Mouse (Mus musculus): ENCODE results near the gene Dnajc3. TPM values are rescaled to one million over a fixed set of nuclear protein-coding genes. Genes with fewer than 3 reads are reported as not detected.

Gene Dnajc3
- polyA plus RNA-seq, 1 experiment from 2014 or later, result 37.7 TPM

DNA sequence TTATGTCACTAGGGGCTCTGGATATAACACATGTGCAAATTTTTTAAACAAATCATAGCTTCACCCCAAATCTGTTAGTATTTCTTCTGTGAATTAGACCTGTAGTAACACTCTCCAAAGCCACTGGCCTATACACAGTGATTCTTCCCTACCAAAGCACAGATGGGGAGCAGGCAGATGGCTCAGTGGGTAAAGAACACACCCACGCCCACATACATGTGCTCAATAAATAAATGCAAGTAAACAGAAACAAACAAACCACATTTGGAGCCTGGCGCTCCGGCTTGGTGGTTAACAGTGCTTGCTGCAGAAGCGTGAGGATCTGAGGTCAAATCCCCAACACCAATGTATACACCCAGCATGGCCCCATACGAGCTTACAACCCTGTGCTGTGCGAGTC is 26.3 kb upstream of the Dnajc3 start:
- no peaks in the 10 kb centered on the region for H3K9me3 ChIP-seq (replicated peaks)
- H3K36me3 ChIP-seq, result no peaks in the 10 kb centered on the region
- H3K27me3 ChIP-seq (replicated peaks), result peaks cover 4% of the 10 kb centered on the region; the same call in 1 of the 2 replicates
- H3K27ac ChIP-seq, result no peak overlapping the region
- ATAC-seq, result no peak
- H3K4me1 ChIP-seq, result 0 out of 2 replicates have a peak, but pooled peaks cover 7% of the 10 kb centered on the region
- no peak overlapping the region for H3K4me3 ChIP-seq
- no peak overlapping the region for H3K9ac ChIP-seq
- WGBS (ENCODE audit: insufficient replicate concordance), result 81% methylated on average over 6 of the region's 6 CpGs
- H3K4me2 ChIP-seq, result no peak overlapping the region

DNA sequence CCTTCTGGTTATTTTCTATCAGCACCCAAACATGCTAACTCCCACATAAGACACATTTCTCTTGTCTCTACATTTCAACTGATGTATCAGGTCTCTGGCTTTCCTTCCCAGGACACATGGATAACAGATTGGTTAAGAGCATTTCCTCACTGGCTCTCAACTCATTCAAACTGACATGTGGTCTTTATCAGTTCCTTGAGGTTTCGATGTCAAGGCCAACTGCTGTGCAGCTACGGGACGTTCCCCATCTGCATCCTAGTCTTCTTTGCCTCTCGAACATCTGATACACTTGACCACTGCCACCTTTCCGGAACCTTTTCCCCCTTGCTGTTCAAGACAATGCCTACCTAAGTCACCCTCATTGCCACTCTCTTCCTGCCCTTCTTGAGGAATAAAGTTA is 24.1 kb upstream of the Dnajc3 start:
- Histone ChIP-seq H3K4me3 (no peak overlapping the region), H3K4me2 (no peak overlapping the region), H3K9ac (no peak overlapping the region), H3K27me3 (replicated peaks) (peaks cover 2% of the 10 kb centered on the region; the same call in 1 of the 2 replicates), H3K4me1 (0 out of 2 replicates have a peak, but pooled peaks cover 7% of the 10 kb centered on the region), H3K27ac (no peak overlapping the region), H3K9me3 (replicated peaks) (no peaks in the 10 kb centered on the region), H3K36me3 (no peaks in the 10 kb centered on the region)
- WGBS (ENCODE audit: insufficient replicate concordance), result 19% methylated on average over 5 of the region's 5 CpGs
- no peak for ATAC-seq

DNA sequence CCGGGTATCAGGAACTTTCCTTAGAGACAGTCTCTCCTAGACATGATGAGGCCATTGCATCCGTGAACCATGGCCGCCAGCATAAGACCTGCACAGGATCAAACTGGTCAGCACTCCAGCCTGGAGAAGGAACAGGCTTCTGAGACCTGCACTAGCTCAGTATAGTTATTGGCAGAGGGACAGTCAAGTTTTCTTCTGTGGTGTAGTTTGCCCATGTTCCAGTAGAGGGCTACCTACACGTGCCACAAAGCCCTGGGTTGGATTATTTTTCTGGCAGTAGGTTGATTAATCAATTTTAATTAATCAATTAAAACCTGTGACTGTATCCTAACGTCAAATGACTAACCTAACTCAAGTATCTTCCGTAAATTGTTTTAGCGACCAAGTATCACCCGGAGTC is 18.8 kb upstream of the Dnajc3 start:
- Histone ChIP-seq H3K4me1 (peaks cover 11% of the 10 kb centered on the region), H3K4me2 (no peak overlapping the region), H3K4me3 (no peak overlapping the region), H3K9me3 (replicated peaks) (no peaks in the 10 kb centered on the region), H3K27ac (no peak overlapping the region), H3K36me3 (no peaks in the 10 kb centered on the region), H3K9ac (no peak overlapping the region), H3K27me3 (replicated peaks) (peaks cover 51% of the 10 kb centered on the region)
- ATAC-seq, result no peak
- 58% methylated on average over 8 of the region's 8 CpGs for WGBS (ENCODE audit: insufficient replicate concordance)

DNA sequence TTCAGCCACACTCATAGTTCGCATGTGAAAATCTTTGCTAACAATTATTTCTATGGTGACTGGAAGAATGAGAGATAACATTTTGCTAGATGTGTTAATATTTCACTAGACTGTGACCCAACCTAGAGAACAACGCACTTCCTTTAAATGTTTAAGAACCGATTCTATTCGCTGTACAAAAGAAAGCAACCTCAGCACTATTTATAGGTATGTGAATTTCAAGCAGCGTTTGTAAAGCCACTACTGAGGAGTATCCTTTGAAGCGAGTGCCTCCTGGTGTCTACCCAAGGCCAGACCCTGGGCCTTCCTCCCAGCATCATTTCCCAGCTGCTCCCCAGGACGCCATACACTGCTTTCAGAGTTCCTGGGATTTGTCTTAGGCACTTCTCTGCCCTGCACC is 17.1 kb upstream of the Dnajc3 start:
- Histone ChIP-seq H3K27ac (no peak overlapping the region), H3K9ac (no peak overlapping the region), H3K27me3 (replicated peaks) (peaks cover 65% of the 10 kb centered on the region), H3K36me3 (no peaks in the 10 kb centered on the region), H3K4me3 (no peak overlapping the region), H3K4me1 (peaks cover 11% of the 10 kb centered on the region), H3K4me2 (no peak overlapping the region), H3K9me3 (replicated peaks) (no peaks in the 10 kb centered on the region)
- WGBS (ENCODE audit: insufficient replicate concordance), result 46% methylated on average over 7 of the region's 7 CpGs
- ATAC-seq, result no peak

DNA sequence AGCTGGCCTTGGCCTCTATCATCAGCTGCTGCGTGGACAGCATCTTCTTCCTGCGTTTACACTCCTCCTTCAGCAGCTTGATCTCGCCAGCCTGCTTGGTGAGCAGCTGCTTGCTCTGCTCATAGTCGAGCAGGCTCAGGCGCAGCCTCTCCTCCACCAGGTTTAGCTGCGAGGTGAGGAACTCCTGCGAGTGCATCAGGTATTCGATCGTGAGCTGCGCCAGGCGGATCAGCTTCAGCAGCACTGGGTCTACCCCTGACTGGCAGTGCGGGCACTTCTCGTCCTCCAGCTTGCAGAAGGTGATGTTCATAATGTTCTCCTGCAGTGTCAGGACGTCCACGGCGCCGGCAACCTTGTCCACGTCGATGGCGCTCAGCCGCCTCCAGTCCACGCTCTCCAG is 15.5 kb upstream of the Dnajc3 start:
- Histone ChIP-seq H3K27ac (no peak overlapping the region), H3K9me3 (replicated peaks) (no peaks in the 10 kb centered on the region), H3K4me3 (peak overlapping the region; percentile 40), H3K4me1 (peaks cover 11% of the 10 kb centered on the region), H3K9ac (no peak overlapping the region), H3K36me3 (no peaks in the 10 kb centered on the region), H3K4me2 (peak overlapping the region; percentile 63), H3K27me3 (replicated peaks) (peaks cover 80% of the 10 kb centered on the region)
- 18% methylated on average over 22 of the region's 22 CpGs for whole genome bisulfite sequencing (ENCODE audit: insufficient replicate concordance)
- ATAC-seq, result no peak

DNA sequence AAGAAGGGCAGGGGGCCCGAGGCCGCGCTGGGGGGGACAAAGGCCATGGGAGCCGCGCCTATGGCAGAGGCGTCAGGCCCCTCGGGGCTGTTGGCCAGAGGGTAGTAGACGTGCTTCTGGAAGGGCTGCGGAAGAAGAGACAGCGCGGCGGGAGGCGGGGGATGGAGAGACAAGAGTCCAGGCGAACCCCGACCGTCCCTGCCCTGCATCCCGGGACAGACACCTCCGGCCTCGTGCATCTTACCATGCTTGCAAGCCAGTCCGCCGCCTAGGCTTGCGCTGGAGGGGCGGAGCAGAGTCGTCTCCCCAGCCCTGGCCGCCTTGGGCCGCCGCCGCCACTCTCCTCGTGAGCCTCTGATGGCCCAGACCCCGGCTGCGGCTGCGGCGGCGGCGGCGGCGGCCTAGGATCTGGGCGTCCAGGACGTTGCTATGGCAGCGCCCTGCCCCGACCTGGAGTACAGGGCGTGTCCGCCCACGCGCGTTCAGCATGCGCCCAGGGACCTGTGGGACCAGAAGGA is 15.1 kb upstream of the Dnajc3 start:
- no peak overlapping the region for H3K9ac ChIP-seq

DNA sequence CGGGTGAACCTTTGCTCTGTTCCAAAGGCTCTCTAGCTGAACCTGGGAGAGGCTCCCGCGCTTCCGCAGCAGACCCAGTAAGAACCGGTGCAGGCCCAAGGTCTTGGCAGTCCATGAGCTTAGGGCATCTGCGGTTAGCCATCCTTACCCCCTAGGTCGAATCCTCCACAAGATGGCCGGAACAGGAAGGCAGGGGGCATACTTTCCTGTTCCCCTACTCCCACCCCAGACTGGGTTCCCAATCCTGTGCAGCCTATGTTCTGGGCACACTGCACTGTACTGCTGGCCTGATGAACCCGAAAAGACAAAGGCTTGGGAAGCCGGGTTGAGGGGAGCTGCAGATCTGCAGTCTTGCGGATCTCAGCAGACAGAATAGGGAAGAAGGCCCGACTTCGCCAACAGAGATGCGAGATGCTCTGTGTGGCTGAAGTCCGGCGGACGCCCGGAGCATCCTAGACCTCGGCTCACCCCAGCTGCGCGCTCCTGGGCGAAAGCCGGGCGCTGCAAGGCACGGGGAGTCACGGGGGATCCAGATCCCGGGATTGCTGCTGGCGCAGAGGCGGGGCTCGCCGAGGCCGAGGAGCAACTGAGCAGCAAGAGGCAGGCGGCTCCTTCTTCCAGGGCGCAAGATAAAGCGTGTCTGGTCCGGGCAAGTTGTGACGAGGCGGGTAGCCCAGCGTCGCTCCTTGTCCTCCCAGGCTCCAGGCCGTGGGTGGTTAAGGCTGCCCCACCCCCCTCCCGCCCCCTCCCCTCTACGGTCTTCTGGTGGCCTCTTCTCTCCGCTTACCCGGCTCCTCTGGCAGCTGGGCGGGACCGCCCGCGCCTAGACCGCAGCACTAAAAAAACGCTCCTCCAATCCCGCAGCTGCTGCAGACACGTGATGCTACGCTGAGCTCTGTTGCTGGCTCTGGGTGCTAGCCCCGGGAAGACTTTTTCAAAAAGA is 12.8 kb upstream of the Dnajc3 start, which contains the start of gene Dzip1:
Gene Dzip1 (minus strand): TSS at position 788 of the 943 bp plus-strand sequence.
- WGBS (ENCODE audit: insufficient replicate concordance), result under 1% methylated on average over 55 of the region's 55 CpGs
- H3K27me3 ChIP-seq (replicated peaks), result peaks cover 88% of the 10 kb centered on the region
- ATAC-seq, result peak; percentile 38

More for the DNA sequence above, 15.1 kb upstream of the Dnajc3 start:
- no peak; the same call in 1 of the 2 replicates for ATAC-seq
- H3K4me2 ChIP-seq, result peak overlapping the region; percentile 63
- H3K36me3 ChIP-seq, result no peaks in the 10 kb centered on the region
- H3K4me1 ChIP-seq, result peaks cover 11% of the 10 kb centered on the region
- H3K9me3 ChIP-seq (replicated peaks), result no peaks in the 10 kb centered on the region
- H3K4me3 ChIP-seq, result peak overlapping the region; percentile 40
- H3K27me3 ChIP-seq (replicated peaks), result peaks cover 84% of the 10 kb centered on the region
- 1% methylated on average over 45 of the region's 47 CpGs for WGBS (ENCODE audit: insufficient replicate concordance)
- no peak overlapping the region for H3K27ac ChIP-seq

DNA sequence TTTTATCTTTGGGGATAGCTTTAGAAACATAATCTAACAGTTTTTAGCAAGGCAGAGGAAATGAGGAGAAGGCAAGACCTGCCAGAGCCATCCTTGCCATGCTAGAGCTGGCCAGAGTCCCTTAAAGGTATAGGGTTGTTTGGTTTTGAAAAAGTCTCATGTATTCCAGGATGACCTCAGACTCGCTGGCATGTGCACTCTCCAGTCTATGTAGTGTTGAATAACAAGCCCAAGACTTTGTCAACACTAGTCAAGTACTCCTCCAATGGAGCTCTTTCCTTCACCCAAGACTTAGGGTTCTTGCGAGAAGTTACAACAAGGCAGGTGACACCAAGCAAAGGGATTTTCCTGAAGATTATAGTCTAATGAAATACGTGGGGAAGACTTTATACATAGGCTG is 9.2 kb upstream of the Dnajc3 start:
- Histone ChIP-seq H3K9me3 (replicated peaks) (no peaks in the 10 kb centered on the region), H3K9ac (no peak overlapping the region), H3K4me3 (no peak overlapping the region), H3K27ac (no peak overlapping the region), H3K4me1 (no peaks in the 10 kb centered on the region; the same call in 1 of the 2 replicates), H3K27me3 (replicated peaks) (peaks cover 65% of the 10 kb centered on the region), H3K36me3 (no peaks in the 10 kb centered on the region), H3K4me2 (no peak overlapping the region)
- ATAC-seq, result no peak
- WGBS (ENCODE audit: insufficient replicate concordance), result 60% methylated on average over 3 of the region's 3 CpGs

More for the DNA sequence above, 12.8 kb upstream of the Dnajc3 start, which contains the start of gene Dzip1:
- H3K4me1 ChIP-seq, result peaks cover 11% of the 10 kb centered on the region
- H3K4me3 ChIP-seq, result peak within 1 kb of the TSS; percentile 43
- peak within 1 kb of the TSS; percentile 58 for H3K4me2 ChIP-seq
- H3K36me3 ChIP-seq, result no peaks in the 10 kb centered on the region
- no peaks in the 10 kb centered on the region for H3K9me3 ChIP-seq (replicated peaks)
- H3K9ac ChIP-seq, result 0 out of 2 replicates have a peak within 1 kb of the TSS, but pooled peaks have one; percentile 9
- no peak within 1 kb of the TSS for H3K27ac ChIP-seq

DNA sequence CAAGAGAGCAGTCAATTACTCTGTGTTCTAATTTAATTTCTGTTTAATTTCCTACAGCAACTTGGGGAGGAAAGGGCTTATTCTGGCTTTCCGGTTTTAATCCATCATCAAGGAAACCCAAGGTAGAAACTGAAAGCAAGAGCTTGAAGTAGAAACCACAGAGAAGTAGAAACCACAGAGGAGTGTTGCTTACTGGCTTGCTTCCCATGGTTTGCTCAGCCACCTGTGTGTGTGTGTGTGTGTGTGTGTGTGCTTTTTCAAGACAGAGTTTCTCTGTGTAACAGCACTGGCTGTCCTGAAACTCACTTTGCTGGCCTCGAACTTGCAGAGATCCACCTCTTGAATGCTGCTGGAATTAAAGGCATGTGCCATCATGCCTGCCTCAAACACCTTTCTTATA is 8.0 kb upstream of the Dnajc3 start:
- Histone ChIP-seq H3K36me3 (no peaks in the 10 kb centered on the region), H3K9ac (no peak overlapping the region), H3K27ac (no peak overlapping the region), H3K27me3 (replicated peaks) (peaks cover 53% of the 10 kb centered on the region), H3K4me2 (no peak overlapping the region), H3K4me3 (no peak overlapping the region), H3K4me1 (no peaks in the 10 kb centered on the region; the same call in 1 of the 2 replicates), H3K9me3 (replicated peaks) (no peaks in the 10 kb centered on the region)
- ATAC-seq, result no peak
- 58% methylated on average over 2 of the region's 2 CpGs for WGBS (ENCODE audit: insufficient replicate concordance)

DNA sequence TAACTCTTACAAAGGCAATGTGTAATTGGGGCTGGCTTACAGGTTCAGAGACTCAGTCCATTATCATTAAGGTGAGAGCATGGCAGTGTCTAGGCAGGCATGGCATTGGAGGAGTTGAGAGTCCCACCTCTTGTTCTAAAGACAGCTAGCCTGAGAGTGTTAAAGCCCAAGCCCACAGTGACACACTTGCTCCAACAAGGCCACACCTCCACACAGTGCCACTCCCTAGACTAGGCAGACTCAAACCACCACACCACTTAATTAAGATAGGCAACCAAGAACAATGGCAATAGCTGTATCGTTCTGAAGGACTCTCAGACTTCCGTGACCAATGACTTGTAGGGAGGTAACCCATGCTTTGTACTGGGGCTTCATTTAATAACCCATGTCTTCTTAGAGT is 7.0 kb upstream of the Dnajc3 start:
- no peak overlapping the region for H3K9ac ChIP-seq
- no peaks in the 10 kb centered on the region for H3K9me3 ChIP-seq (replicated peaks)
- no peak overlapping the region for H3K4me3 ChIP-seq
- no peak overlapping the region for H3K4me2 ChIP-seq
- no peak for ATAC-seq
- H3K27me3 ChIP-seq (replicated peaks), result peaks cover 43% of the 10 kb centered on the region
- no peaks in the 10 kb centered on the region for H3K36me3 ChIP-seq
- no peaks in the 10 kb centered on the region for H3K4me1 ChIP-seq
- WGBS (ENCODE audit: insufficient replicate concordance), result 60% methylated on average over 2 of the region's 2 CpGs
- H3K27ac ChIP-seq, result no peak overlapping the region

DNA sequence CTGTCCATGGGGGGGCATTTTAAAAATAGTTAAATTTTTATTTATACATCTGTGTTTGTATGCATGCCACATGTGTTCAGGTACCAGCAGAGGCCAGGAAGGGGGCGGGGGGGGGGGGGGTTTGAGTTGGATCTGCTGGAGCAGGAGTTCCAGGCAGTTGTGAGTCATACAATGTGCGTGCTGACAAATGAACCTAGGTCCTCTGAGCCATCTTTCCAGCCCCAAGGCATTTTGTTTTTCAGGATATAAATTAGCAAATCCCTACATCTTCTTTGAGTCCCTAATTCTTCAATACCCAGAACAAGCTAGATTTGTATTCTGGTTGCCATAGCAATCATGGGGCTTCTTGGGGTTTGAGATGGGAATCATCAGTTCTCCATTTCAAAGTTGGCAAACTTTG is 6.6 kb upstream of the Dnajc3 start:
- Histone ChIP-seq H3K9ac (no peak overlapping the region), H3K36me3 (no peaks in the 10 kb centered on the region), H3K4me1 (no peaks in the 10 kb centered on the region), H3K4me2 (no peak overlapping the region), H3K27me3 (replicated peaks) (peaks cover 39% of the 10 kb centered on the region), H3K9me3 (replicated peaks) (no peaks in the 10 kb centered on the region), H3K4me3 (no peak overlapping the region), H3K27ac (no peak overlapping the region)
- ATAC-seq, result no peak
- WGBS (ENCODE audit: insufficient replicate concordance), result 63% methylated on average over 2 of the region's 2 CpGs

DNA sequence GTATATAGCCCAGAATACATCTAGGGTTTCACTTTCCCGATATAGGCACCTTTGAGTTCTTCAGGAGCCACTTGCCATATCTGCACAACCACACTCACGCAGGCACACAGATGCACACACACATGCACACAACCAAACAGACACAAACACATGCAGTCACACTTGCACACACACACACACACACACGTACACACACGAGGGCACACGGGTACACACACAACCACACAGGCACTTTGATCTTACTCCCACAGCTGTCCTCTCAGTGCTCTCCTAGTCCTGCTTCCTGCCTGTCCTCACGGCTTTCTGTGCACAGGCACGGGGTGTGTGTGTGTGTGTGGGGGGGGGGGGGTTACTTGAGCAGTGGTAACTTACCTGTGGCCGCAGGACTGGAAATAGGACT is 4.8 kb upstream of the Dnajc3 start:
- Histone ChIP-seq H3K4me1 (peaks cover 13% of the 10 kb centered on the region), H3K4me3 (no peak overlapping the region), H3K27ac (no peak overlapping the region), H3K36me3 (no peaks in the 10 kb centered on the region), H3K27me3 (replicated peaks) (peaks cover 25% of the 10 kb centered on the region; the same call in 1 of the 2 replicates), H3K9me3 (replicated peaks) (no peaks in the 10 kb centered on the region), H3K9ac (no peak overlapping the region), H3K4me2 (no peak overlapping the region)
- no peak for ATAC-seq
- WGBS (ENCODE audit: insufficient replicate concordance), result 59% methylated on average over 8 of the region's 8 CpGs
